Mouse (Mus musculus) layer of hippocampus, adult 9-11 months (tissue): ENCODE measurements around the gene Olfr1341.

Source experiments
- DNase-seq: peaks from one replicate; pipeline ENCODE4 v3.0.0; 2022

Gene Olfr1341

DNA sequence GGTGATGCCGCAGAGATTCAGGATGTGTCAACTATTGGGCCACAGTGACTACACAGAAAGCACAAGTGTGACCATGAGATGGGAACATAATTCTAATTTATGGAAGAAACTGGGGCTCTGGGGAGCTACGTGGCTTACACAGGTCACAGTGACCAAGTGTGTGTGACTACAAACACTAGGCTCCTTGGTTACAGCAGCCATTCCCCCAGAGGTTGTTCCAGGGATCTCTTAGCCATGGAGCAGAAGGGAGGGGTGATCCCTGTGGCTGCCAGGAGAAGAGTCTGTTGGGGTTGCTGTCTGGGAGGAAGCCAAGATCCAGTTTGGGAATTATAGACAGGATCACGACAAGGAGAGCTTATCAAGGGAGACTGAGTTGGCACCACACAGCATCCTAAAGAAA, at the start of gene Olfr1341:
Gene Olfr1341 (plus strand): TSS at position 301 of the 400 bp plus-strand sequence.
- no peak for DNase-seq

DNA sequence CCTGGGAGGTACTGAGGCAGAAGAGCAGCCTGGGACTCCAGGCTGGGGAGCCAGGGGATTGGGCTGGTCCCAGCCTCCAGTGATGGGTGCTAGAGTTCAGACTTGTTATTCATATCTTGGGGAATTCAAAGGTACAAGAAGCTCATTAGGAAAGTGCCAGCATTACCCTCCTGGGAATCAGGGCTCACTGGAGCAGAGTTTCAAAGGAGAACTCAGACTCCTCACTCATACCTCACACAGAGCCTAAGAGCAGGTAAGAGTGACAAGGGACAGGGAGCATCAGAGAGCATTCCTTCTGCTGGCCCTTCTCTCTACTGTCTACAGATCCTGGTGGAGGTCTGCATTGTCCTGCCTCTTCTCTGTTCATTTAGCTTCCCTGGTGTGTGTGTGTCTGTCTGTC, 44.7 kb upstream of the Olfr1341 start, which contains the start of gene Olfr62:
Gene Olfr62 (plus strand): TSS at position 301 of the 400 bp plus-strand sequence.
- no peak for DNase-seq

DNA sequence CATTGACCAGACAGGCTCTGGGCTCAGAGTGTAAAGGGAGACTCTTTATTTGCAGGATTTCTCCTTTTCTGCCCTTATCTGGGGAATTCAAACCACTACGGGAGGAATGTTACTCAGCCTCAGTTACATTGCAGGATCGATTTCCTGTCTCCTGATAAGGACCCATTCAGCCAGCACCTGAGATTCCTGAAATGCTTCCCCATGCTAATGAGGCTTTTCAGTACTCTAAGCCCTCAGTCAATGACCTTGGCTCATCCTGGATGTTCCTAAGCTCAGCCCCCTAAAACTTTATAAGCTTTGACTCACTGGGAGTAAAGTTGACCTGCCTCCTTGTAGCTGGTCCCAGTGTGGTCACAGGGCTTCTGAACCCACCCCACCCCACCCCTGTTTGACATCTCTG, 16.2 kb upstream of the Olfr1341 start:
- no peak for DNase-seq

DNA sequence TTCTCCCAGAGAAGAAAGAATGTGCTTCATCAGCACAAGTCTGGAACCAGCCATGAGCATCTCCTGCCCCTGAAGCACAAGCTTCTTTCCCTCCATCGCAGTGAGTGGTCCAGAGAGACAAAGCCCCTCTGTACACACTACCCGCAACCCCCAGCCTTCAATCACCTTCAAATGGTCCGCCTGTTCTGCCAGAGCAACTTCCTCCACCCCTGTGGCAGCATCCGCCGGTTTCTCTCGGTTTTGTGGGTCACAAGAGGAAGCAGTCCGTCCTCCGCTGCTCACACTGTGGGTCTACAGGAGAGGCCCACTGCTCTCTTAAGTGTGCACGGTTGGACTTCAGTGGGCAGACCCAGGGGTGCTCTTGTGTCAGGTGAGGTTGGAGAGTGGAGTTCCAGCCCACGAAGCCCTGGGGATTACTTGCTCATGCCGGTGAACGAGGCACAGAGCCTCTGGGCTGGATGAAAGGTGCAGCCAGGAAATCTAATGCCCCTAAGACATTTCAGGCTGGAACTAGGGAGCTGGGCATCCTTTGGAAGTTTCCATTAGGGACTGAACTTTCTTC, 10.8 kb upstream of the Olfr1341 start, which contains the start of gene Olfr1342:
Gene Olfr1342 (minus strand): TSS at position 345 of the 562 bp plus-strand sequence.
- no peak for DNase-seq

GRCm38 (mm10) chr4:118693812-118694211, 9.5 kb upstream of the Olfr1341 start:
- DNase-seq, result no peak

- no peak for DNase-seq
Observed at GRCm38 (mm10) chr4:118708086-118708485, 4.8 kb downstream of the Olfr1341 start.

DNA sequence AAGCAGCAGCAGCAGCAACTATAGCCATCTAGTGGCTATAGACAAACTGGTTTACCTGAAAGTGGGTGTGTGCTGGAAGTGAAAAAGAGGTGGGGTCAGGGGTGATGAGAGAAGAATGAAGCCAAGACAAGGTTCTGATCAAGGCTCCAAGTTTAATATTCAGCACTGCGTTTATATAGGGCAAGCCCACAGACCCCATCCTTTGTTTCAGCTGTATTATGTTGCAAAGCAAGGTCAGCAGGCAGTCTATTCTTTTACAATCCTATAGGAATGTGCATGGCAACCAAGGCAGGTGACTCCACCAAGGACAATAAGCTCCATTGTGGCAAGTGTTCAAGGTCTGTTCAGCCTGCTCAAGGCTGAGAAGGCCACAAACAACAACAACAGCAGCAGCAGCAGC, 8.3 kb downstream of the Olfr1341 start:
- DNase-seq, result no peak

GRCm38 (mm10) chr4:118719838-118720237, 16.5 kb downstream of the Olfr1341 start, which contains the start of gene Olfr1340:
Gene Olfr1340 (plus strand): TSS chr4:118720138.
- no peak for DNase-seq

- DNase-seq, result no peak
Observed at GRCm38 (mm10) chr4:118721742-118722483, 18.6 kb downstream of the Olfr1341 start.

GRCm38 (mm10) chr4:118731875-118732274, 28.6 kb downstream of the Olfr1341 start, which contains the start of gene Olfr1339:
Gene Olfr1339 (plus strand): TSS chr4:118732175.
- DNase-seq, result no peak

GRCm38 (mm10) chr4:118739574-118739973, 36.3 kb downstream of the Olfr1341 start:
- no peak for DNase-seq

DNA sequence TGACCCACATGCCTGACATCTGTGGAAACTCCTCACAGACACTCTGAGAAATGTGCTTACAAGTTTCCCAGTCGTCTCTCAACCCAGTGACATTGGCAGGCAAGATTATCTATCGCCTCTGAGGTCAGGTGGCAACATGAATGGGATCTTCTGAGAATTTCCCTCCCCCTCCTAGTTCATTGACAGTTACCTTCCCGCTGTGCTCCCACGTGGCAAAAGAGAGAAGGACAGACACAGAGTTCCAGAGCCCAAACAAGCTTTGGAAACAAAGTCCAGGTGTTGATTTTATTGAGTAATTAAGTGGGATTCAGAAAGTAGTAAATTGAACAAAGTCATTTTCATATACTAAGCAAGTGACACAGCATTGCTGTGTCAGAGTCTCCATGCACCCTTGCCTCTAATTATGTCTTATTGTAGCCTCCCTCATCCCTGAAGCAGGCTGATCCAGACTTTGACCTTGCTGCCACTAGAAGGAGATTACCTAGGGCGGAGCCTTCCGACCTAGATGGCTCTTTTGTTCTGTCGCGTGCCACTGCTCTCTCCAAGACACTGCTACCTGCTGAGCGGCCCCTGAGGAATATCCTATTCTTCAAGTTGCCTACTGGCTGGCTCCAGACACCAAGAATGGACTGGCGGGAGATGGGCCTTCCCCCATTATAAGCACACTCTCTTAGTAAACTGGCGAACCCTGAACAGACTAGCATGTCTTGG, 37.8 kb downstream of the Olfr1341 start:
- DNase-seq, result no peak

- no peak for DNase-seq
Observed at GRCm38 (mm10) chr4:118741881-118742280, 38.6 kb downstream of the Olfr1341 start.

DNA sequence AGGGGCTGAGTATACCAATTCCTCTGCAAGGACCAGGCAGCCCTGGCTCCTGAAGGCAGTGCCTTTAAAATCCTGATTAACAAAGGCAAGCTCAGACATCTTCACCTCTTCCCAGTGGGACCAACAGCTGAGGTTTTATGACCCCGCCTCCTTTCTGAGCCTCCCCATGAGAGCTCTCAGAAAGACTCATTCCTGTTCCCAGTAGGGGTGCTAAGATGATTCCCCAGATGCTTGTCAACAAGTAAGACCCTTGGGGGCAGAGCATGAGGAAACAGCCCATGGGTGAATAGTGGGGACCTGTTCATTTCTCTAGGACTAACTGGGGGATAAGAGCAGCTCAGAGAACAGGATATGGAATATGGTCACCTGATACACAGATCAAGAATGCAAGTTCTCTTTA, 55.3 kb downstream of the Olfr1341 start, which contains the start of gene Olfr1338:
Gene Olfr1338 (minus strand): TSS at position 101 of the 400 bp plus-strand sequence.
- DNase-seq, result no peak
